Mouse (Mus musculus): ENCODE measurements around the gene B2m.

The B2m gene

DNA sequence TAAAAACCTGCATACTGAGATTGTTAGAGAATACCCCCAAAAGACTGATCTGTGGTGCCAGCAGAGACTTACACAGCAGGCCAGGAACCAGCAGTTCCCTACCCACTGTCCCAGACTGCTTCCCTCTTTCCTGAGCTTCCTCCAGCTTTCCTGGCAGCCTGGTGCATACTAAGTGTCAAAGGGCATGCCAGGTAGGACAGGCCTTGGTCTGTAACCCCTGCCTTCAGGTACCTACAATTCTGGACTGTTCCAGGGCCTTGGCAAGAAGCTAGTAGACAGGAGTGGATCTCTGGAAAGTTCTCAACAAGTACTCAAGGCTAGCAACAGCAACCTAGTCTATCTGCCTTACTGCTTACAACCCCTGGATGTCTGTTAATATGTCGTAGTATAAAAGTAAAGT, 3.7 kb downstream of the B2m start:
- no peak for DNase-seq

- DNase-seq: no peak
Observed at GRCm38 (mm10) chr2:122152850-122153249, 5.4 kb downstream of the B2m start.

- no peak for DNase-seq
Observed at GRCm38 (mm10) chr2:122153681-122154365, 6.3 kb downstream of the B2m start.

DNA sequence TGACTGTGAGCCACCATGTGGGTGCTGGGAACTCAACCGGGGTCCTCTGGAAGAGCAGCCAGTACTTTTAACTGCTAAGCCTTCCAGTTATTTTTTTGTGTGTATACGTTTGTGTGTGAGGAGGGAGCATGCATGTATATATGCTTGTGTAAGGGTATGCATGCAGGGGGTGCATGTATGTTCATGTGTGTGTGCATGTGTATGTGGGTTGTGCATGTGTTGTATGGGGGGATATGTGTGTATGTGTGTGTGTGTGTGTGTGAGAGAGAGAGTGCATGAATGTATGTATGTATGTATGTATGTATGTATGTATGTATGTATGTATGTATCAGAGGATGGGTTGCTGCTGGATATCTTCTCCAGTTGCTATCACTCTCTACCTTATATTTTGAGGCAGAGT, 7.0 kb downstream of the B2m start:
- DNase-seq: no peak

GRCm38 (mm10) chr2:122155292-122155691, 7.8 kb downstream of the B2m start:
- DNase-seq: no peak

DNA sequence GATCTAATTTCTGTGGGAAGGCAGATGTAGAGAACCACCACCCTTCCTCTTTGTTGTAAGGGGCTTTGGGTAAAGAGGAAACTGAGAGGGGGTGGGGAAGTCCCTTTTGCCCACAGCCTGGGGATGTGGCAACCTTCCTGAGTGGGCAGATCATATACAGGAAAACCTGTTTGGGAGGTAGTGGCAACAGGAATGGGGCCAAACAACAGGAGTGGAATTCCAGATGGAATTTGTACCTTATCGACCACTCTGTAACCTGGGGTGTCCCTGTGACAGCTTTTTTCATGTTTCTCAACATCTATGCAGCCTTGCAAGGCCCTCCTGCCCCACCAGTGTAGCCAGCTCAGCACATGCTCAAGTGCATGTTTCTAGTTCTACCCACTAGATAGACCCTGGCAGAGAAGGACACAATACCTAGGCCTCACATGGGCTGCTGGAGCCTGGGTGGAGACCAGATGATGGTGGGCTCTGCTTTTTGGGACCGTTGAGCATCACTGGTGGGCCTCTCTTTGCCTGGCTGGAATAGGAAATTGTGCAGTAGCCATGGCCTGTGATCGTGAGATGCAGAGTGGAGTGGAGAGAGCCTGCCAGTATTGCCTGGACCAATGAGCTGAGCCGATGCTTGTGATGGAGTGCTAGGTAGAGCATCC, 8.7 kb downstream of the B2m start:
- DNase-seq: no peak

- DNase-seq: no peak
Observed at GRCm38 (mm10) chr2:122157561-122157960, 10.1 kb downstream of the B2m start.

DNA sequence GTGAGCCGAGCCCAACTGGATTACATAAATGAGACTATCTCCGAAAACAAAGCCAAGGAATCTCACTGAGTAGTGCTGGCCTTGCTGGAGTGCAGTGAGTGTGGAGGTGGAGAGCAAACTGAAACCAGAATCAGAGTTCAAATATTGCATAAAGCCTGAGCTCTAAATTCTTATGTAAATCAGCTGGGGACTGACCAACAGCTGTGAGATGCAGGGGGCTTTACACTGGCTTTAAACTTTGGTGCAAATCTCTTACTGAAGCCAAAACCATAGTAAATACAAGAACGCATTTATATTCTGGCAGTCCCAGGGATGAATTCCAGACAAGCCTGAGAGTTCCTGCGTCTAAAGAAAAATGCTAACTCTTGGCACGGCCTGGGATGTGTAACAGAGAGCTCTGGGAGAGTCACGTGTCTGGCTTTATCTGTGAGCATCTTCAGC, 10.9 kb downstream of the B2m start:
- DNase-seq: no peak

GRCm38 (mm10) chr2:122159667-122160066, 12.2 kb downstream of the B2m start:
- DNase-seq: no peak

GRCm38 (mm10) chr2:122160680-122161079, 13.2 kb downstream of the B2m start, which contains the start of gene Trim69:
Trim69 (plus strand) TSS chr2:122160700.
- DNase-seq: peak; percentile 93

GRCm38 (mm10) chr2:122161542-122161941, 14.1 kb downstream of the B2m start:
- no peak for DNase-seq

DNA sequence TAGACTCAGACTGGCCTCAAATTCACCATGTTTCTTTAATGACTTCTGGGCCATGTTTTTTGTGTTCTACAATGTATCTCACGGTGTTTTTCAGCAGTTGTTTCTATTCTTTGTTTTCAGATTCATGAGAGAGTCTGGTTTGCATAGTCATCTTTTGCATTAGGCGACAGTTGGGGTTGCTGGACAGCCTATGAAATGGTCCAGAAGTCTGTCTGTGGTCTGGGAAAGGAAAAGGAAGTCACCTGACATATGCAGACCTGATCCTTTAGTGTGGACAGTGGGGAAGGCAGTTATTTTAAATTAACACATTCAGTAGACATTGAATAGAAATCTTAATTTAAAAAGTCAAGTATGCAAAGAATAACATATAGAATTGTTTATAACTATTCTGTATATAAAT, 15.0 kb downstream of the B2m start:
- DNase-seq: no peak

DNA sequence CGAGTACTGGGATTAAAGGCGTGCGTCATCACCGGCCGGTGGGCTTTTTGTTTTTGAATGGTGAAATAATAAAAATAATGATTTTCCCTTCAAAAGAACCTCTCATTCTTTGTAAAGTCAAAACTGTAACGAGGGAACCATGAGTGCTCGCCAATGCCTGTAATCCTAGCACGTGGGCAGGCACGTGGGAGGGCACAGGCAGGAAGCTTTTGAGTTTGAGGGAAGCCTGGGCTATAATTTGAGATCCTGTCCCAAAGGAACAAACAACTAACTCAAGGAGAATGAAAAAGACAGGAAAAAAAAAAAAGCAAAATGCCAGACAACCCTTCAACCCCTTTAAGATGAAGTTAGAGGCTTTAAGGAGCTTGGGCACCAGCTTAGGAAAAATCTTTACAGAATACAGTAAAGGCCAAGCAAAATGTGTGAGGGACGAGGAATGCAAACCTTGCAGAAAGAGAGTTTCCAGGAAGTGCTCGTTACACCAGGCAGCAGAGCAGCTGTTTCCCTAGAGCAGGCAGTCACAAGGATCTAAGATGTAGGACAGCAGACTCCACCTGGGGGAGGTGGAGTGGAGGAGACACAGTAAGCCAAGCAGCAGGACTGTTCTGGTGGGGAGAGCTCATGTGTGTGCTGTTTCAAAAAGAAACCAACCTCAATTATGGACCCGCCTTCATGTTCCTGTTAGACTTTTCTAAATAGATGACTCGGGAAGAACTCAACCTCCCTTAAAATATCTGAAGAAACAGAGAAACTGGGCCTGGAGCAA, 16.1 kb downstream of the B2m start:
- DNase-seq: no peak

GRCm38 (mm10) chr2:122164293-122164692, 16.8 kb downstream of the B2m start:
- DNase-seq: no peak

DNA sequence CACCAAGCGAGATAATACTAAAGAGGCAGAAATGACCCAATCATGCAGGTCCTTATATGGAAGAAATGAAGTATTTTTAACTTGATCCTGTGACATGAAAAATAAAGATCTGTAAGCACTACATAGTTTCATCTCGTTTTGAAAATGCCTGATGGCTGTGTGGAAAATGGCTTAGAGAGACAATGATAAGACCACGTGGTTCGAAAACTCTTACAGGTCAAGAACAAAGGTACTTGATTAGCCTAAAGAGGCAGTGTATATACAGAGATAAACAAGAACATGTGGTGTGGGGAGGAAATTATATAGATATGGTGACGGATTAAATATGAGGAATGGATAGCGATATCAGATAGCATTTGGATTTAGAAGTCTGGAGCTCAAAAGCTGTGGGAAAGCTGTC, 23.8 kb downstream of the B2m start:
- no peak for DNase-seq

- no peak for DNase-seq
Observed at GRCm38 (mm10) chr2:122172188-122172587, 24.7 kb downstream of the B2m start.

GRCm38 (mm10) chr2:122180051-122180822, 32.8 kb downstream of the B2m start:
- no peak for DNase-seq

DNA sequence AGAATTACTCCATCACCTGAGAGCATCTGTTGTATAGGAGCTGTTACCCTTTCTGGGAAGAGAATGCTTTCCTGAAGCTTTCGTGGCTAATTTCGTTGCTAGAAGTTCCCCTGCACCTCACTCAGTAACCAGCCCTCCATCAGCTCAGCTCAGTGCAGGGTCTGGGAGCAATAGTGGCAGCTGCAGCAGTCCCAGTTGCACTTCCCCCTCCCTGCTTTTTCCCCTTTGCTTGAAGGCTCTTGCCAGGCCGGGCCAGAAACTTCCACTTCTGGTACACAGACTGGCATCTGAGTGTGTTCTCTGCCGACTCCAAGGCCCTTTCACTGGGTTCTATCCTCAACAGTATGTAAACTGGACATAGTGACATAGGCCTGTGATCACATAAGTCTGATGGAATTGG, 37.6 kb downstream of the B2m start:
- no peak for DNase-seq

DNA sequence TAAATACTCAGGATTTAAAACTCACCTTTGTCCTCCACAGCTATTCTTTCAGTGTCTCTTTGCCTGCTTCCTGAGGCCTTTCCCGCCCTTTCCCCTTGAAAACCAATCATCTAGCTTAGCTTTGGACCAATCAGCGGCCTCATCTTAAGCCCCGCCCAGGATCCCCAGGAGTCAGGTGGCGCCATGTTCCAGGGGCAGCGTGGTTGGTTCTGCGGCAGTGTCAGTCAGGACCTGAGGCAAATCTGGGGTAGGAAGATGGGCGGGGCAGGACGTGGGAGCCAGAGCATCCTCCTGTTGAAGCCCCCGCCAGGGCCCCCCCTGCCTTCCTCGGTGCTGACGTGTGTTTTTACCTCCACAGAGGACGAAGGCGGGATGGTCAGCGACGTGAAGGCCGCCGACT, 38.6 kb downstream of the B2m start, which contains the start of the genes Patl2 and Terb2:
Gene Patl2, minus strand, starts transcription at position 84 of the 400 bp plus-strand sequence.
Gene Terb2, plus strand, starts transcription at position 167 of the 400 bp plus-strand sequence.
- DNase-seq: no peak

DNA sequence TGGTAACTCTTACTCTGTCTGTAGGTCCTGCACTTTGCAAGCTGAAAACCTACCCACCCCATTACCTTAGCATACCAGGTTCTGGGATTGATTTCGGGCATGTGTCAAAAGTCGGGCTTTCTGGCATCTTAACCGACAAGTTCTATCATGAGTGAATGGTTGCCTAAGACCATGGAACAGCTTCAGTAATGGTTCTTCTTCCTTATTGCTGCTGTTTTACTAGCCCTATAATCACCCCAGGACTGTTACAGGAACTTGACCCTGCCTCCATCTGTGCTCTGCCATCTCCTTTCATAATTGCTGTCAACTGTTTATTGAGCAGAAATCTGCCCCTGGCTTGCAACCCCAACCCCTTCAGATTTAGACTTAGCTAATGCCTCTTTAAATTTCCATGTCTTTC, 39.3 kb downstream of the B2m start:
- no peak for DNase-seq

DNA sequence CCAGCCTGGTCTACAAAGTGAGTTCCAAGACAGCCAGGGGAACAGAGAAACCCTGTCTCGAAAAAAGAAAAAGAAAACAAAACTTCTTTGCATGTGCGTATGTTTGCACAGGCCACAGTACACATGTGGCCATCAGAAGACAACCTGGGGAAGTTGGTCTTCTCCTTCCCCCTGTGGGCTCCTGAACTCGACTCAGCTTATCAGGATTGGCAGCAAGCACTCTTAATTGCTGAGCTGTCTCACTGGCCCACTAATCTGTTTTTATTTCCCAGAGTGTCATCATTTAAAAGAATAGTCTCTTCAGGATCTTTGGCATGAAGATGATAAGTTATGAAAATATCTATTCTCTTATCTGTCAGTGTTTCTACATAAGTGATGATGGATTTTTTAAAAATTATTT, 44.4 kb downstream of the B2m start:
- DNase-seq: no peak

GRCm38 (mm10) chr2:122194509-122194929, 47.0 kb downstream of the B2m start:
- no peak for DNase-seq

- DNase-seq: no peak
Observed at GRCm38 (mm10) chr2:122201501-122201900, 54.0 kb downstream of the B2m start.

All from kidney, postnatal 10 days (tissue).